Mouse (Mus musculus) kidney, postnatal 36 days (tissue): ENCODE data around the gene Ogfod3.

Experiments
- DNase-seq, 2 experiments: peaks; one replicate each; pipeline ENCODE4 v3.0.0; 2021 to 2022; ENCODE audit warnings: mixed read lengths in 2 of 2

Gene Ogfod3

DNA sequence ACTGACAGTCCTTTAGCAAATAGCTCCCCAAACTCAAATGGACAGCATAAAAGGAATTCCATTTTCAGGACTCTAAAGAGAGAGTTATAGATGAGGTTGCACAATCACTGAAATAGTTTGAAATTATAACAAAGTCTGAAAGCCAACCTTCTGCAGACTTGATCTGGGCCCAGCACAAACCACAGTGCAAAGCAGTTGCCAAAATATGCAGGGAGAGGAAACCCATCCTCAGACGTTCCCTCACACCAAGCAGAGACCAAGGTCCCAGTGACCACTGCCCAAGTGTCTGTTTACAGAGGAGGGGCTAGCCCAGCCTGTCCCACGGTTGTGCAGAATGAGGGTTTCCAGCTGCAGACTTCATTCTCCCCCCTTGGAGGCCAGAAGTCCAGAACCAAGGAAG lies 5.9 kb downstream of the Ogfod3 start:
- DNase-seq: no peak

GRCm38 (mm10) chr11:121193415-121193814 lies 11.1 kb downstream of the Ogfod3 start:
- no peak for DNase-seq

DNA sequence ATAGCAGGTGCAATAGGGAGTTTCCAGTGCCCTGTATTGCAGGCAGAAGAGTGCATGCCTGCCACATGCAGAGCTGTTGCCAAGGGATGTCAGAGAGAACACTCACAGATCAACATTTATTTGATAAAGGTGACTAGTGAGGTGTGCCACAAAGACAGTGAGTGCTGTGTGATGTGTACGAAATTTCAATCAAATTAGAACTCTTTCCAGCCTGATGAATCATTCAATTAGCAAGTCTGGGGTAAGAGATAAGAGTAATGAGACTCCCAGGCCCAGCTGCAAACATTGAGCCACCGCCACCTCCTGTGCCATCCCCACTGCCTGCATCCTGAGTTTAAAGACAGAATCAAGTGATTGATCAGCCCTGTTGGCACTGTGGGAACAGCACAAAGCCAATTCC lies 11.8 kb downstream of the Ogfod3 start:
- DNase-seq: no peak

DNA sequence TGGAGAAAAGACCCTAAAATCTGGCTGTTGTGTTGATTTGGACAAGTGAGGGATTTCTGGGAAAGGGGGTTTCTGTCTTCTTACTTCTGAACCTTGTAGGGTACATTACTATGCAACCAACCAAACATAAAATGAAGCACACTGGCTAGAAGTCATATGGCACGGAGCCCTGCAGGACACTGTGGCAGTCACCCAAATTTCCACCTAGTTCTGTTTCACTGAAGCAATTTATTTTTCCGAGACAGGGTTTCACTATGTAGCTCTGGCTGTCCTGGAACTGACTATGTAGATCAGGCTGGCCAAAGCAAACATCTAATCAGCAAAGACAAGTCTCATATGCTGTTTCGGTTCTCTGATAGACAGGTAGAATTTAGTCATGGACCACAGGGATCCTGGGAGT lies 14.8 kb downstream of the Ogfod3 start:
- DNase-seq: peak; percentile 47 to 71

- peak; percentile 39 to 76 for DNase-seq
These were observed 27.9 kb downstream of the Ogfod3 start for GRCm38 (mm10) chr11:121176285-121177270.

GRCm38 (mm10) chr11:121174234-121174633 lies 30.3 kb downstream of the Ogfod3 start:
- DNase-seq: no peak

- DNase-seq: no peak
These were observed 31.3 kb downstream of the Ogfod3 start for GRCm38 (mm10) chr11:121173203-121173602.

GRCm38 (mm10) chr11:121163751-121164150 lies 40.8 kb downstream of the Ogfod3 start:
- DNase-seq: no peak

- DNase-seq: no peak
These were observed 43.7 kb downstream of the Ogfod3 start for GRCm38 (mm10) chr11:121160636-121161346.

DNA sequence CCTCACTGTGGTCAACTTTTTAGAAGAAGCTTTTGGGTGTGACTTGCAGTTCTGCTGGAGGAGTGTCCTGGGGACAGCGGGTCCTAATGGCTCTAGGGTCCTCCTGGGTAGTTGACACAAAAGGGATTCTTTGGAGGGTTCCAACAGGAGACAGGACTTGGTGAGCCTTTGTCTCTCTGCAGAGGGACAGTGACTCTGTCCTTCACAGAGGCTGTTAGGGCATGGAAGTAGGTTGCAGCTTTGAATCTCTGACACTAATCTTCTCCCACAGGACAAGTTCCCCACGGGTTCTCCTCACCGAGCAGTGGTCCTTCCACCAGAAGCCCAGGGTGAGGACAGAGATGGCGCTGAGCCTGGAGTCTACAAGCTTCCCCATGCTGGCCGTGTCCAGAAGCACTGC lies 44.5 kb downstream of the Ogfod3 start, which contains the start of gene Uts2r:
Uts2r (plus strand) TSS at position 301 of the 400 bp plus-strand sequence.
- no peak for DNase-seq

DNA sequence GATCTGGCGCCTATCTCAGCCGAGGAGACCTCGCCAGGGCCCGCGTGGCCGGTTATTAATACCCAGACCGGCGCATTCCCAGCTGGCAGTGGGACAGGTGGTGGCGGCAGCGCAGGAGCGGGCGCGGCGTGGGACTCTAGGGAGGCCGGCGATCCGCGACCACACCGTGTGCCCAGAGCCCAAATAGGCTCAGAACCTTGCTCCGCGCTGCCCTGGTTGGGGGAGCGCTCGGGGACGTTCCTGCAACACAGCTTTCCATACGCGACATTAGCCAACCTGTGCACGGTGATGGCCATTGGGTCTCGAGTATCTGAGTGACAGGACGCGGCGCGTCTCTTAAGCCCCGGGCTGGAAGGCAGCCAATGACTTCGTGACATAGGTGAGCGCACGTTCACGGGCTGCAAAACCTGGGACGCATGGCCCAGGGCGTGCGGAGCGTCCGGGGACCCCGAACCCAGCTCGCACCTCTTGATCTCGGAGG lies 48.1 kb downstream of the Ogfod3 start:
- DNase-seq: peak in 1 of 2 experiments; percentile 42

DNA sequence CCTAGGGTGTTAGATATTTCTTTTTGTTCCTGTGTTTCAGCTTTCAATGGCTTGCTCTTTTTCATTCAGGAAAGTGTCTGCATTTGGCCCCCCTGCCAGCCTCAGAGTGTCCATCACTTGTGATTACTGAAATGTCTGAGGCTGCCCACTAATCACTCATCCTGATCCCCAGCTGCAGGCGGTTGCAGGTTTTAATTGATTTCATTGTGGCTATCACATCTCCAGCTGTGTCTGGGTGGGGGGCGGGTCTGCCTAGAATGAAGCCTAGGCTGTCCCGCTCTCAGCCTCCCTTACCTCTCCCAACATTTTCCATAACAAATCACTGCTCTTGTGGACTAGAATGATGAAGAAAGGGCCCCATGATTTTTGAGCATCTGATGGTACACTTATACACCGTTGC lies 50.3 kb downstream of the Ogfod3 start:
- no peak for DNase-seq

DNA sequence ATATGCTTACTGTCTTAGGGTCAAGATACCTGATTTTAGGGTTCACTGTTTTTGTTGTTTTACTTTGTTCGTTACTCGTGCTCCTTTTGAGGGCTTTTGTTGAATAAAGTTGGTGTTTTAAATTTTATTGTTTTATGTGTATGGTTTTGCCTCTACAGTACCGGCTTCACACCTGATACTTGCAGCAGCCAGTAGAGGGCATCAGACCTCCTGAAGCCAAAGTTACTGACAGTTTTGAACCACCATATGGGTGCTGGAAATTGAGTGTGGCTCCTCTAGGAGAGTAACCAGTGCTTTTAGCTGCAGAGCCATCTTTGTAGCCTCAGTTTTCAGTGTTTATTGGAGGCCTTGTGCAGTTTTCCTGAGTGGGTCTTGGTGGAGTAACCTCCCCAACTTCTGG lies 56.3 kb downstream of the Ogfod3 start:
- no peak for DNase-seq

DNA sequence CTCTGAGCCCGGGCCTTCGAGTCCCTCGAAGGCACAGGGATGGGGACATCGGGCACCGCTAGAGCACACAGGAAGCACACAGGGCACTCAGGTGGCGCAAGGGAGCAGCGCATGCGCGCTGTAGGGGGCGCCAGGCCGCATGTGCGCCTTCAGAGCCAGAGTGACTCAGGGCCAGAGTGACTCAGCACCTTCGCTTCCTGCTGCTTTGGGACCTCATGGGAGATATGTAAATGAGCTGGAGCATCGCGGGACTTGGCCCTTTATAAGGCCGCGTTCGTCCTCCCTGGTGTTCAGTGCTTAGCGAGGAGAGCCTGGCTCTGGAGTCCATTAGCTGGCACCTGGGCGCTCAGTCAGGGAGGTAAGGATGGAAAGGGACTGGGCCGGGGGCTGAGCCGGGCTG lies 58.6 kb downstream of the Ogfod3 start, which contains the start of gene Tex19.1:
Tex19.1 (plus strand) TSS at position 279 of the 400 bp plus-strand sequence.
- no peak for DNase-seq

DNA sequence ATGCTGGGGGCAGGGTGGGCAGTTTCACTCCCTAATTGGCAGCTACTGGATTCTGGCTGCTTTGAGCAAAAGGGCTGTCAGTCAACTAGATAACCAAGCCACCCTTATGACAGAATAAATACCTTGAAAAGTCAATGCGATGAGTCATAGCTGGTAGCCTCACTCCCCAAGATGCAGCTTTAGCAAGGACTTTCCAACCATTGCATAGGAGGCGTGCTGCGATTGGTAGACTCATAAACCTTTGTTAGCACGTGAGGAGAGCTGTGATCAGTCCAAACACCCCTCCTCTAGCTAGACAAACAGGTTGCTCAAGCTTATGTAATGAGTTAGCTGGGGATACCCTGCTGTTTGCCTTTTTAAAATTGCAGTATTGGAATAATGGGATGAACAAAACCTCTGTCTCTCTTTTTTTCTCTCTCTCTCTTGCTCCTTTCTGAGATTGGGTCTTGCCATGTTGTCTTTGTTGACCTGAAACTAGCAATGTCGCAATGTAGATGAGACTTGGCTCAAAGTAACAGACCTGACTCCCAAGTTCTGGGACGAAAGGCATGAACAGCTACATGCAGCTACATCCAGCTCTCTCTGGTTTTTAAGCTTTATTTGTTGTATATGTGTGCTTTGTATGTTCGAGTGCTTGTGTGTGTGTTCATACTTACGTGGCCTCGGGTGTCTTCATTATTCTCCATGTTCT lies 61.0 kb downstream of the Ogfod3 start:
- no peak for DNase-seq

- peak; percentile 28 to 54 for DNase-seq
These were observed 65.8 kb downstream of the Ogfod3 start for GRCm38 (mm10) chr11:121138732-121139131.

DNA sequence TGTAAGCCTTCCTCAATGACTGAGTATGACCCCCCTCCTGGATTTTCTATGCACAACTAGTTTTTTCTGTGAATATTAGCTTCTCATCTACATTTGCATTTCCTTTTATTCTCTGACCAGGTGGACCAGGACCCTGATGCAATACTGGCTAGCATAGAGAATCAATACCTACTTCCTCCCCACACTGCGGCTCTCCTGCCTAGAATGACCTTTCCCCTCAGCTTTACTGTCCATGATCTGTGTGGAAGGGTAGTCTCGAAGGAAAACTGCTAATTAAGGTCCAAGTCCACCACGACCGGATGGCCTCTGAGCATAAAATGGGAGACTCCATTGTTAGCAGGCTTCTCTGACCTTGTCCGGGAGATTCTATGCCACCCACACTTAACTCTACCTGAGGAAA lies 66.8 kb downstream of the Ogfod3 start:
- no peak for DNase-seq

DNA sequence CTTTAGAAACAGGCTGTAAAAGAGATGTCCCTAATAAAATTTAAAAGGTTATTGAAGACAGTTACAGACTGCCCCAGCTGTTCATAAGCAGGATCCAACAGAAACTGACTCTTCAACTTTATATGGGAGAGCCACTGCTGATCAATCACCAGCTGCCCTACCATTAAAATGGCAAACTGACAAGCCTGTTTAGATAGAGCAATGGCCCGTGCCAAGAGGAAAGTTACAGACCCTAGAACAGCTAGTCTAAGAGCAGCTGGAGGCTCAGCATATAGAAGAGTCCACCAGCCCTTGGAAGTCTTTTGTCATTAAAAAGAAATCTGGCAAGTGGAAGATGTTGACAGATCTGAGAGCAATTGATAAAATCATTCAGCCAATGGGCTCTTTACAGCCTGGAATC lies 69.9 kb downstream of the Ogfod3 start:
- DNase-seq: no peak

DNA sequence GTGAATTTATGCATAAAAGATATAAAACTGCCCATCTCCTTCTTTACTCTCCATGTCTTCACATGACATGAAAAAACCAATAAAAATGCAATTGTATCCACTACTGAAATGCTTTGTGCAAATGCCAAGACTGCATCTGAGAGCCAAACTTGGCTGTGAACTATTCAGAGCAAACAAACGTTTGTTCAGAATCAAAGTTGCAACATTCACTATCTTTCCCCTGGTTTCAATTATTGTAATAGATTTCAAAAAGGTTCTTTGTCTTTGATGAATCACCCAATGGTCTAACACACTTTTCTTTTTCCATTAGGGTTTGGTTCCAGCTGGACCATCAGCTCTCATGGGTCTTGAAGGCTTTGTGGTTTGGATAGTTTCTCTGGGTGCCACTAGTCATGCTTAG lies 74.9 kb downstream of the Ogfod3 start:
- DNase-seq: no peak
